ENCODE assay signal across 9 mouse cellular contexts in the genomic region with DNA sequence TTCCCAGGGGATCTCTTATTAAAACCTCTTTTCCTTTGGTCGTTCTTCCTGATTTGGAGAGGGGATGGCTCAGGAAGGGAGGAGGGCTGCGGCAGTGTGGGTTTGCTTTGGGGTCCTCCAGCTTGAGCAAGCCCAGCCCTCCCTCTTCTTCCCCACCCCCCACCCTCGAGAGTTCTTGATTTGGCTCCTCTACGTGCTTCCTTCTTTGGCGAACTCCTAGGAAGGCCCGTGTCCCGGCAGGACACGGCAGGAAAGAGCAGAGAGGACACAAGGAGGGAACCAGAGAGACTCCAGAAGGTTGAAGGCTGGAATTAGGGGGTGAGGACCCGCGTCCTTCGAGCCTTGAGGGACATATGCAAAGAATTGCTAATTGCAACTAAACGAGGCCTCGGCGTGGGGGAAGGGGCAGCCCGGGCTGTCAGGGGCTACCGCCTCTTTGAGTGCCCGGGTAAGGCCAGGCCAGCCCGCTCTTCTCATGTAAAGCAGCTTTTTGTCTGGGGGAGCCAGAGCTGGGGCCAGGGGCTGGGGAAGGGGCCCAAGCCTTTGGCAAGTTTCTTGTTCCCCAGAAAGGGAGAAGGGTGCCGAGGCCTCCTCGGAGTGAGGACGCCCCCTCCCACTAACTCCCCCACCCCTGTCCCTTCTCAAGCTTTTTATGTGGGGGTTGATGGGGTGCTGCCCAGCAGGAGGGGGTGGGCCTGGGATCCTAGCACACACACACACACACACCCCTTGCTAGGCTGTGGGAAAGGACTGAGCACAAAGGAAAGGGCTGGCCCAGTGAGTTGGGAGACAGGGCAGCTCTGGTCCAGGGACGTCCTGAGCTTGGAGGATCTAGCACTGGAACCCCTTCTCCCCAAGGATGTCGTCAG. TPM values are rescaled to one million over a fixed set of nuclear protein-coding genes. Genes with fewer than 3 reads are reported as not detected.
DNase-seq lines count a peak whose midpoint lies in the region; ATAC-seq and TF ChIP-seq lines count a peak whose summit lies in the region.
"Had no signal": no experiment of that assay in that cellular context is flagged by ENCODE, and none has a peak within 500 bp of the region (broad histone marks: within the 10 kb centered on the region; RNA-seq: fewer than 3 reads in every experiment).

Gene Gm11627 (minus strand): TSS at position 297 of the 869 bp plus-strand sequence.

- peak; percentile 37 to 40 for DNase-seq in layer of hippocampus, postnatal 14 days (ENCODE audit: low spot score in 2 of 2)
- DNase-seq in layer of hippocampus, adult 11-12 months (ENCODE audit: low spot score) = no peak
- DNase-seq in embryo, embryonic 10 days (ENCODE audit: low spot score) = peak; percentile 78
- DNase-seq in limb, embryonic 14.5 days (ENCODE audit: low spot score) = peak; percentile 5
- DNase-seq in B cell, adult 2 months = no peak

- peak within 1 kb of the TSS; percentile 84 for H3K9ac ChIP-seq in heart, embryonic 13.5 days
- peak within 1 kb of the TSS; percentile 69 for H3K9ac ChIP-seq in limb, embryonic 14.5 days (ENCODE audit: low read depth, low read length, severe bottlenecking)
- 0 out of 2 replicates have a peak within 1 kb of the TSS, but pooled peaks have one; percentile 10 for H3K9ac ChIP-seq in neural tube, embryonic 15.5 days (replicated peaks)

- peak within 1 kb of the TSS; percentile 90 for H3K27ac ChIP-seq in heart, embryonic 13.5 days (replicated peaks)
- H3K27ac ChIP-seq in limb, embryonic 14.5 days (replicated peaks; ENCODE audit: low read depth, low read length) = peak within 1 kb of the TSS; percentile 89
- peak within 1 kb of the TSS; percentile 75 for H3K27ac ChIP-seq in neural tube, embryonic 15.5 days (replicated peaks)

- H3K4me3 ChIP-seq in heart, embryonic 13.5 days = peak within 1 kb of the TSS; percentile 47
- H3K4me3 ChIP-seq in limb, embryonic 14.5 days (replicated peaks; ENCODE audit: low read length) = peak within 1 kb of the TSS; percentile 35
- H3K4me3 ChIP-seq in neural tube, embryonic 15.5 days (replicated peaks) = peak within 1 kb of the TSS; percentile 22

- ATAC-seq in heart, embryonic 13.5 days (ENCODE audit: extremely low read depth, insufficient number of reproducible peaks, low FRiP score, low TSS enrichment) = peak; percentile 22; the same call in 1 of the 2 replicates
- ATAC-seq in limb, embryonic 14.5 days (ENCODE audit: low FRiP score, low read depth) = peak; percentile 72
- ATAC-seq in neural tube, embryonic 15.5 days (ENCODE audit: low FRiP score) = peak; percentile 84
- ATAC-seq in CD4-positive, CD25-positive, alpha-beta regulatory T cell, adult 4 months = no peak

- H3K9me3 ChIP-seq in heart, embryonic 13.5 days = no peaks in the 10 kb centered on the region
- H3K9me3 ChIP-seq in limb, embryonic 14.5 days (ENCODE audit: control insufficient read depth, low read length) = no peaks in the 10 kb centered on the region
- no peaks in the 10 kb centered on the region for H3K9me3 ChIP-seq in neural tube, embryonic 15.5 days (replicated peaks)

- 12% methylated on average over 22 of the region's 23 CpGs for WGBS in heart, embryonic 13.5 days
- WGBS in limb, embryonic 14.5 days = 12% methylated on average over 21 of the region's 23 CpGs
- 7% methylated on average over 23 of the region's 23 CpGs for WGBS in neural tube, embryonic 15.5 days

- H3K27me3 ChIP-seq in heart, embryonic 13.5 days (replicated peaks) = no peaks in the 10 kb centered on the region
- H3K27me3 ChIP-seq in limb, embryonic 14.5 days (ENCODE audit: control insufficient read depth, insufficient read depth, low read length) = no peaks in the 10 kb centered on the region
- H3K27me3 ChIP-seq in neural tube, embryonic 15.5 days (replicated peaks) = peaks cover 5% of the 10 kb centered on the region; the same call in 1 of the 2 replicates

- no peak for TF ChIP-seq POLR2A in limb, embryonic 14.5 days (IDR thresholded peaks at IDR 0.05; ENCODE audit: borderline replicate concordance, extremely low read depth, insufficient read depth, insufficient read length)

- H3K36me3 ChIP-seq in heart, embryonic 13.5 days = no peaks in the 10 kb centered on the region
- H3K36me3 ChIP-seq in limb, embryonic 14.5 days (ENCODE audit: control insufficient read depth, insufficient read depth, low read length) = no peaks in the 10 kb centered on the region
- H3K36me3 ChIP-seq in neural tube, embryonic 15.5 days = no peaks in the 10 kb centered on the region

- peak within 1 kb of the TSS; percentile 59 for H3K4me2 ChIP-seq in heart, embryonic 13.5 days
- H3K4me2 ChIP-seq in limb, embryonic 14.5 days (replicated peaks; ENCODE audit: low read depth, low read length, severe bottlenecking) = peak within 1 kb of the TSS; percentile 63
- peak within 1 kb of the TSS; percentile 51 for H3K4me2 ChIP-seq in neural tube, embryonic 15.5 days

- peaks cover 64% of the 10 kb centered on the region for H3K4me1 ChIP-seq in heart, embryonic 13.5 days
- peaks cover 40% of the 10 kb centered on the region for H3K4me1 ChIP-seq in limb, embryonic 14.5 days (ENCODE audit: control insufficient read depth, insufficient read depth, low read length)
- peaks cover 32% of the 10 kb centered on the region for H3K4me1 ChIP-seq in neural tube, embryonic 15.5 days

RNA-seq across cellular contexts. Expression of gene Gm11627, which starts in this region (rescaled TPM):
- 1 to 10 TPM; 6.4 to 6.9 TPM for total RNA-seq in layer of hippocampus, postnatal 14 days (2021)
- 10.5 and 13.8 TPM in 2 replicates for polyA plus RNA-seq in heart, embryonic 13.5 days (2015; fragmentation: Nextera tagmentation; extraction: Ambion mirVana)
- polyA plus RNA-seq in limb, embryonic 14.5 days (2012; rRNA removed) = 5.5 and 7.2 TPM in 2 replicates
- polyA plus RNA-seq in limb, embryonic 14.5 days (2014; fragmentation: Nextera tagmentation; extraction: Ambion mirVana) = 11.4 and 13.2 TPM in 2 replicates
- polyA plus RNA-seq in neural tube, embryonic 15.5 days (2015; fragmentation: Nextera tagmentation; extraction: Ambion mirVana) = 6.6 and 7.1 TPM in 2 replicates
- not detected for polyA plus RNA-seq in CD4-positive, CD25-positive, alpha-beta regulatory T cell, adult 4 months (2017; shearing (Covaris generic))
- total RNA-seq: neutrophil, adult 5-6 weeks had no signal

Comparison
In these comparisons a context has a peak if more than half of its experiments do, and no peak if none do; other contexts are left out.
1. DNase-seq: peak in layer of hippocampus, postnatal 14 days (2 of 2), embryo, embryonic 10 days (single experiment) and limb, embryonic 14.5 days (single experiment); none in layer of hippocampus, adult 11-12 months (single experiment) and B cell, adult 2 months (0 of 2).
2. H3K9ac ChIP-seq: peak in every context shown above with its lines; median percentile 84 in heart, embryonic 13.5 days; 69 in limb, embryonic 14.5 days; 10 in neural tube, embryonic 15.5 days.
3. Peak in every context shown above with its lines, with median percentiles within 50 percentile points of each other: H3K27ac ChIP-seq, H3K4me2 ChIP-seq and H3K4me3 ChIP-seq.